Mouse (Mus musculus): Measurements from ENCODE around the gene Cysrt1.

Cysrt1 gene

DNA sequence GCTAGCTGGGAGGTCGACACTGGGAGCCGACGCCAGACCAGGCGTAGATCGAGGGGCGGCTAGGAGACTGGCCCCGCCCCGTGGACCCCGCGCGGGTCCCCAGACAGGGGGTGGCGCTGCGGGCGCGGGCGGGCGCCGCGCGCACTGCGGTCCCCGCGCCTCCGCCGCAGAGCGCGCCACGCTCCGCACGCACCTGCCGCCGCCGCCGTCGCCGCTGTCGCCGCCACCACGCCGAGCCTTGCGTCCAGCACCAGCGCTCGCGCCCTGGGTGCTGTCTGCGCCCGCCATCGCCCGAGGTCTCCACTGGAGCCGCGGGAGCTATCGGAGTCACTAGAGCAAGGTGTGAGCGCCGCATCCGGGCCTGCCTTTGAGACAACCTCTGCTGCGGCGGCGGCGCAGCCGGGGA is at the start of gene Cysrt1, which contains the start of gene Rnf208:
TSS of gene Cysrt1 (minus strand) at position 352 of the 406 bp plus-strand sequence.
TSS of gene Rnf208 (plus strand) at position 155 of the 406 bp plus-strand sequence.
- DNase-seq (ENCODE audit: low read depth), result no peak

DNA sequence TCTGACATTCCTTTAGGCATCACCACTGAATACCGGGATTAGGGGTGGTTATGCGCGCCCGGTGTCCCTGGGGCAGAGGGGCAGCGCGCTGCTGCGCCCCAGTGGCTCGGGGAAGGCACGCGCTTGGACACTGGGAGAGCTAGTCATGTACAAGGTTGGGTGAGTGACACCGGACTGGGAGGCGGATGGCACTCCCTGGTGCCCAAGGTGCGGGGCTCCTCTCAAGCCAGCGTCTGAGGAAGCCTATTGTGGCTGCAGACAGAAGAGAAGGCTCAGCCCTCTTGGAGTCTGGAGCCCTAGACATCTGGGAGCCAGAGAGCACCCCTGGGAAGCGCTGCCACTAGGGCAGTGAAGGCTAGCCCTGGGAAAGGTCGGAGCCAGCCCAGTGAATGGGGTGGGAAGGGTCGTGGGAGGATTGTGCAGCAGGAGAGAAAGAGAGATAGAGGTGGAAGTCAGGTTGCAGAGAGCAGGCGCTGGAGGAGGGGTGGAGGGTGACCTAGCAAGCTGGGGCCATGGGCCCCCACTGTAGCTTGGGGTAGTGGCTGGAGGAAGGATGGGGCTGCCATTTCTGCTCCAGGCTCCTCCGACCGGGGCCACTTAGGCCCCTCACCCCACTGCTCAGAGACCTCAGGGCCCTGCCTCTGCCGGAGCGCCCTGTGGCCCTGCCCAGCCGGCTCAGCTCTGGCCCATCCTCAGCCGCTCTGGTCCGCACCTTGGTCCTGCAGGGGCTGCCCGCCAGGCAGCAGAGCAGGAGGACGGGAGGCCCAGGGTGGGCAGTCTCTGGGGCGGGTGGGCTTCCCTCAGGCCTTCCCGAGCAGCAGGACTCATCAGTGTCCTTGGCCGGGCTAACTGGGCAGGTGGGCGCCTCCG is 49.2 kb upstream of the Cysrt1 start:
- DNase-seq (ENCODE audit: low read depth), result no peak

DNA sequence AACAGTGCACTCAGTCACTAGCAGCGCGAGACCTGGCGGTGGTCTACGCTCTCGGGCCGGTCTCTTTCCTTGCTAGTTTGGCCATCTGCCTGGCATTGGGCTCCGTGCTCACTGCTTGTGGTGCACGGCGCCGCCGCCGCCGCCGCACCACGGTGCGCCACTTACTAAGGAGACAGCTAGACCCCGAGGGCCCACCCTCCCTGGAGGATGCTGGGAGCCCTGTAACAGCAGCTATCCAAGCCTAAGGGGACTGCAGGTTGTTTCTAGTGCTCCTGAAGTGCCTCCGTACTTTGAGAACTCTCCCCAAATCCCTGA is 48.5 kb upstream of the Cysrt1 start:
- DNase-seq (ENCODE audit: low read depth), result no peak

DNA sequence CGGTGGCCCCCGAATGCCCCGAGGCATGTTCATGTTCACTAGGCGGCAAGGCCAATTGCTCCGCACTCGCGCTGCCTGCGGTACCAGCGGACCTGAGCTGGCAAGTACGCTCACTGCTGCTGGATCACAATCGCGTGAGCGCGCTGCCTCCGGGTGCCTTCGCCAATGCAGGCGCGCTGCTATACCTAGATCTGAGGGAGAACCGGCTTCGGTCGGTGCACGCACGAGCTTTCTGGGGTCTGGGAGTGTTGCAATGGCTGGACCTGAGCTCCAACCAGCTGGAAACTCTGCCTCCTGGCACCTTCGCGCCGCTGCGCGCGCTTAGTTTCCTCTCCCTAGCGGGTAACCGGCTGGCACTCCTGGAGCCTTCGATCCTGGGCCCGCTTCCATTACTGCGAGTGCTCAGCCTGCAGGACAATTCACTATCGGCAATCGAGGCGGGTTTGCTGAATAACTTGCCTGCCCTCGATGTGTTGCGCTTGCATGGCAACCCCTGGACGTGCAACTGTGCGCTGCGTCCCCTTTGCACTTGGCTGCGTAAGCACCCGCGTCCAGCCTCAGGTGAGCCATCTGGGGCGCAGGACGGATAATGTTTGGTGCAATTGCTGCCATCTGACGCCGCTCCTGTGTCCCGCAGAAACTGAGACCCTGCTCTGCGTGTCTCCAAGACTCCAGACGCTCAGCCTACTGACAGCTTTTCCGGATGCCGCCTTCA is 48.0 kb upstream of the Cysrt1 start:
- DNase-seq (ENCODE audit: low read depth), result no peak

DNA sequence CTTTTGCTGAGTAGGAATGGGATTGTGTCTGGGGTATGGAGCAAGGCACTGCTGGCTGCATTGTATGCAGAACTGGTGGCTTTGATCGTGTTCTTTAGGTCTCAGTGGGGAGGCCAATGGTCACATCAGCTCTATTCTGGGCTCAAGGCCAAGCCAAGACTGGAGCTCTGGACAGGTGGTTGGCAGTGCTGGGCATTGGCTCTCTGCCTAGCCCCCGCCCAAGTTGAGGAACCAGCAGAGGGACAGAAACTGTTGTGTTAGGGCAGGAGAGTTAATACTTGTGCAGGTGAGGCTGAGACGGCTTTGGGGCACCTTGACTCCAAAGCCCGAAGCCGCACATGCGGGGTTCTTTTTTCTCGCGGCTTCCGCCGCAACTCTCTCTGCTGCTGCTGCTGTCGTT is 47.4 kb upstream of the Cysrt1 start, which contains the start of gene Lrrc26:
TSS of gene Lrrc26 (plus strand) at position 265 of the 400 bp plus-strand sequence.
- DNase-seq (ENCODE audit: low read depth), result no peak

DNA sequence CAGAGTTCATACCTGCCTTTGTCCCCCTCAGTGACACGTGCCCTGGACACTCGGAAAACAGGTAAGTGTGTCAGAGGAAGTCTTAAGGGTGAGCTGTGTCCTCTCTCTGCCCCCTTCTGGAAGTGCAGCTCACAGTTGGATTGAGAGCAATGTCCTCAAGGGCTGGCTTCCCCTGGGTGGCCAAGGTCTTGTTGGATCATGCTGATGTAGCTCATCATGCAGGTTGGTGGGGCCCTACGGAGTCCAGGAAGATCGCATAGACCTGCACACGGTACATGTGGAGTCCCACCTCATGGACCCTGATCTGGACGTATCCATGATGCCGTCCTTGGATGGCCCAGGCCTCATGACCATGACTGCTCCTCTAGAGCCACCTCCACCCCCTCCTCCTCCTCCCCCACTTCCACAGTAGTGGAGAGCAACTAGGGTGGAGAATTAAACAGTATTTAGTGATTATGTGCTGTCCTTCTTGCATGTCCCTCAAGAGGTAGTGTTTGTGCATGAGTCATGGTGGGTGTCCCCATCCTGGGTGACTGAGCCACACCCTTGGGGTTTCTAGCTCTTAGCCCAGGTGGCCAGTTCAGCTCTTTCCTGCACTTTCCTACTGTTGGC is 46.6 kb upstream of the Cysrt1 start:
- no peak for DNase-seq (ENCODE audit: low read depth)

DNA sequence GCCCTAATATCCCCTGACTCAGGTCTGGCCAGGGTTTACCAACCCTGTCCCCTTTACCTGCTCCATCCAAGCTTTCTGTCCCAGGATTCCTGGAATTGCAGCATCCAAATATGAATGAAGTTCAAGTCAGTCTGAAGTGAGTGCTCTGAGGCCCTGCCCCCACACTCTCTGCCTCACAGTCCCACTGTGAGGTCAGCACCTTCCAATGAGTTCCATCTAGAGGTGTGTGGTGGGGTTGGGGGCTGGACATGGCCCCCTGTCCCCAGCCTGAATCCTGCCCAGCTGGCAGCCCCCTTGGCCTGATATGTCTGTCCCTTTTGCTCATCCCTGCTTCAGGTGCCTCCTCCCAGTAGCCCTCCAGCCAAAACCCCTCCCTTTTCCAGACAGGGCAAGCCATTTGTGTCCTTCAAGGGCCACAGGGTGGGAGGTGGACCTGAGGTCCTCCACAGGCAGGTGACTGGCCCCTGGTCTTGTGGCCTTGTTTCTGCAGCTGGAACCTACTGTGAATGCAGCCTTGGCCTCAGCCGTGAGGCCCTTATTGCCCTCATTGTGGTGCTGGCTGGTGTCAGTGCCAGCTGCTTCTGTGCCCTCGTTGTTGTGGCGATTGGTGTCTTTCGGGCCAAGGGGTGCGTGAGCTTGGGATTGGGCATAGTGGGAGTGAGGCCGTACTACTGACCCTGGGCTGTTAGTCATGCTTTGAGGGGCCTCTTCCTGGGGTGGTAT is 45.8 kb upstream of the Cysrt1 start, which contains the start of gene Tmem210:
TSS of gene Tmem210 (plus strand) at position 219 of the 723 bp plus-strand sequence.
- DNase-seq (ENCODE audit: low read depth), result no peak

DNA sequence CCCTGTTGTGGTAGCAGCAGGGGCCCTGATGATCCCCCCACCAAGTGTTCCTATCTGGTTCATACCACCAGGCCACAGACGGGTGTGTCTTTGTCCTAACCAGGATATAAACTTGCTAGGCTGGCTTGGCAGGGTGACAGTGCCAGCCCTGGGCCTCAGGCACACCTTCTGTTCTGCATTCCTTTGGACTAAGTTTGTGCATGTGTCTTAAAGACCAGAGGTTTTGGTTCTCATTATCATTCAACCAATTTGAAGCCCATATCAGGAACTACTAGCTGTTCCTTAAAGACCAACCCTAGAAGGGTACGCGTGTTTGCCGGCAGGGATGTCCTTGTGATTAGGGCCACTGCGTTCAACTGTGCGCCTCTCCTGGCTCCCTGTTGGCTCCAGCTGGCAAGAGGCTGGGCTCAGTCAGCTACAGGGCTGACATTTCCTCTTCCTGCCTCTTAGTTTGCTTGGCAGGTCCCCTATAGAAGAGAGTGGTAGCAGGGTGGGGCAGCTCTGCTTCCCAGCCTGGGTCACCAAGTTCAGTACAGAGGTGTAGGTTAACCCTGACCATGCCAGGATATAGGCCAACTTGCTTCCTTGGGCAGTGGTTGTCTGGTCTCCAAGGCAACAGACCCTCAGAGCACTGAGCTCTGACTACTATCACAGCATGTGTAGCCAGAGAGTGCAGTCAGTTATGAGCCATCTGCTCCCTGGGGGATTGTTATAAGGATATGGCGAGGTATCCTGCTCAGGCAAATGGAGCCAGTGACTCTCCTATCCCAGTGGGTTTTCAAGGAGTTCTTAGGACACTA is 44.8 kb upstream of the Cysrt1 start:
- DNase-seq (ENCODE audit: low read depth), result no peak

DNA sequence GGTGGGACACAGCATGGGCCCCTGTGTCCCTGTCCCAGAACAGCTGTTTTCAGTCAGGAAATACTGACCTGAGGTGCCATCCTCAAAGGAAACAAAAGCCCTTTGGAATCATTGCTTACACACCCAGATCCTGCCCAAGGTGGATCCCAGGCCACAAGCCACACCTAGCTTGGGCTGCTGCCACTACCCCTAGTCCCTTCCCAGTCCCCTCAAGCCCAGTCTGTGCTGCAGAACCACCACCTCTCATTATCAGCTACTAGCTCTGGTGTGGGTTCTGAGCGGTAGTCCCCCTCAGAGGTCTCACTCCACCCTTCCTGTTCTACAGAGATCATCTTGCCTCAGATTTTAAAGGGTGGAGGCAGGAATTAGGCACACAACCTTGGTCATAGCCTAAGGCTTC is 44.1 kb upstream of the Cysrt1 start:
- no peak for DNase-seq (ENCODE audit: low read depth)

DNA sequence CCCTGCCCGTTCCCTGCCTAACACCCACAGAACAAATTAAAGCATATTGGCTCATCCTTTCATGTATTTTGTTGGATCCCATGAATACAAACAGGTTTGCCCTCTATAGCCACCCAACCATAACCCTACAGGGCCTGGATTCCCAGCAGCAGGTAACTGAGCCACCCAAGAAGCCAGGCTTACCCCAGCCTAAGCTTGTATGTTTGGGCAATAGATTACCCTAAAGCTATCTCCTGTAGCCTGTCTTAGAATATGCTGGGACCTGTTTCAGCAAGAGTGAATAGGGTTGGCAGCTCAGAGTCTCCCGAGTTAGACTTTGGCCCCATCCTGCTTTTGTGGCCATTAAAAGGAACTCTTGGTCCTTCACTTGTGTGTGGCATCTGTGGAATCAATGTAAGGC is 43.3 kb upstream of the Cysrt1 start:
- no peak for DNase-seq (ENCODE audit: low read depth)

DNA sequence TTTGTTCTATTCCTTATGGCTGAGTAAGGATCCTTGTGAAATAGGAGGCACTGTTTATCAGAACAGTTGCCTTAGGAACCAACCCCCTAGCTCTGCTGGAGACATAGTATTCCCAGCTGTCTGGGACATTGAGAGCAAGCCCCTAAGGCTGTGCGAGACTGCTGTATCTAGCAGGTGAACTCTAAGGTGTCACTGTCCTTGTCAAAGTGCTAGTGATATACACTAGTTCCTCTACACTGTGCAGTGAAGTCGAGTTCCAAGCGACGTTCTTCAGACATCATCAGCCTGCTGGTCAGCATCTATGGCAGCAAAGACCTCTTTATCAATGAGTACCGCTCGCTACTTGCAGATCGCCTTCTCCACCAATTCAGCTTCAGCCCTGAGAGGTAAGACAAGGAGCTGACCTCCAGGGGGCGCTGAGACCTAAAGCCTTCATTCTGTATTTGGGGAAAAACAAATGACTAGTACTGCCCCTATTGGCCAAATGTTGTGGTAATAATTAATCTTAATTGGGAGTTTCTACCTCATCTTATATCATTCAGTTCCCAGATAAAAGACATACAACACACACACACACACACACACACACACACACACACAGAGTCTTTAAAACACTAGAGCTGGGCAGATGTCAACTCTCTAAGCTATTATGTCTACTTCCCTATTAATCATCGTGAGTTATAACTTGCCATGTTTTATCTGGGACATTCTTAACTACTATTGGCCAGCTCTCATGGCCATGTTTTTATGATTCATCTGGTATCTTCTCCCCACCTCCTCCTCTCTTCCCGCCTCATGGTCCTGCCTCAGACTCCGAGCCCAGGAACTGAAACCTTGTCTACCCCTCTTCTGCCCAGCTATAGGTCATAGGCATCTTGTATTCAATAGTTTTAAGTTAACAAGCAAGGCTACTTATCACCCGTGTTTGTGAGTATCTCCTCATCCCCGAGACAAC is 37.0 kb upstream of the Cysrt1 start:
- DNase-seq (ENCODE audit: low read depth), result peak; percentile 94

DNA sequence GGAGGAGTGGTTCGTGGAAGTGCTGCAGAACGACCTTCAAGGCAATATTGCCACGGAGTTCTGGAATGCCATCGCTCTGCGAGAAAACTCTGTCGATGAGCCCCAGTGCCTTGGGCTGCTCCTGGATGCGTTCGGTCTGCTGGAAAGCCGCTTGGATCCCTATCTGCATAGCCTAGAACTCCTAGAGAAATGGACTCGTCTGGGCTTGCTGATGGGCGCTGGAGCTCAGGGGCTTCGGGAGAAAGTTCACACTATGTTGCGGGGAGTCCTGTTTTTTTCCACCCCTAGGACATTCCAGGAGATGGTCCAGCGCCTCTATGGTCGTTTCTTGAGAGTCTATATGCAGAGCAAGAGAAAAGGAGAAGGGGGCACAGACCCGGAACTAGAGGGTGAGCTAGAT is 30.8 kb upstream of the Cysrt1 start:
- DNase-seq (ENCODE audit: low read depth), result no peak

DNA sequence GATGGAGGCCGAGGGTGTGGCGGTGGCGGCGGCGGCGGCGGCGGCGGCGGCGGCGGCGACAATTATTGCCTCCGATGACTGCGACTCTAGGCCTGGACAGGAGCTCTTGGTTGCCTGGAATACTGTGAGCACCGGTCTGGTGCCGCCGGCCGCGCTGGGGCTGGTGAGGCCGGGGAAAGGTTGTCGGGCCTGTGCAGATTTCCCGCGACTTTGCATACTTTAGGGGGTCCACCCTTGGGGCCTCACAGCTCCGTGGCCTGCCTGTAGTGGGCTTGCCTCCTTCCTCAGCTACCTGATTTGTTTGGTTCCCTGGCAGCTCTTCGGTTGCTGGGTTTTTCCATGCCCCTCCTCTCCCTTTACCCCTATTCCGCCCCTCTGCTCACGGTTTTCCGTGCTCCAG is 30.3 kb upstream of the Cysrt1 start:
- no peak for DNase-seq (ENCODE audit: low read depth)

DNA sequence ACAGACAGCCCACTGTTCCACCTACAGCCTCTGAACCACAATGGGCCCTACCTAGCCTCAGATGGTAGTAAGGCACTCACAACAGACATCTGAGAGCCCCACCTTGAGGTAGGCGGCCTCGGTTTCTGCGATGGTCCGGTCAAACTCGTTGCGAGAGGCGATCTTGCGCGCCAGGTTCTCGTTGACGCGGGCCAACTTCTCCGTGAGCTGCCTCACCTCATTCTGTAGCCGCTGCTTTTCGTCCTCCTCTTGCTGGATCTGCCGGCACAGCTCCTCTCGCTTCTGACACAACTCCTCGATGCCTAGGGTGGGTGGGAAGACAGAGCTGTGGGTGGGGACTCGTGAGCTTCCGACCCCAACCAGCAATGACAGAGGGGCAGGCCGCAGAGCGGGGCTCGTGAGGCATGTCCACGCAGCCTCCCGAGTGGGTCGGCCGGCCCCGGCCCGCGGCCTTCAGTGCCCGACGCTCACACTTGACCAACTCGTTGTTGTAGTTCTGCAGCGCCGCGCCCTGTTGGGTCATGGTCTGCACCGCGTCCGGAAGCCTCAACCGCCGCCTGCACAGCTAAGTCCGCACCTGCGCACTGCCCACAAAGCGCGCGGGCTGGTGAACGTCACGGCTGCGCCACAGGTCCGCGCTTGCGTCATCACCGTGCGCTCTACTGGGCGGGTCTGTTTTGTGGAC is 29.7 kb upstream of the Cysrt1 start, which contains the start of the genes Ssna1 and Anapc2:
TSS of gene Ssna1 (minus strand) at position 612 of the 685 bp plus-strand sequence.
TSS of gene Anapc2 (plus strand) at position 652 of the 685 bp plus-strand sequence.
- peak; percentile 96 for DNase-seq (ENCODE audit: low read depth)

DNA sequence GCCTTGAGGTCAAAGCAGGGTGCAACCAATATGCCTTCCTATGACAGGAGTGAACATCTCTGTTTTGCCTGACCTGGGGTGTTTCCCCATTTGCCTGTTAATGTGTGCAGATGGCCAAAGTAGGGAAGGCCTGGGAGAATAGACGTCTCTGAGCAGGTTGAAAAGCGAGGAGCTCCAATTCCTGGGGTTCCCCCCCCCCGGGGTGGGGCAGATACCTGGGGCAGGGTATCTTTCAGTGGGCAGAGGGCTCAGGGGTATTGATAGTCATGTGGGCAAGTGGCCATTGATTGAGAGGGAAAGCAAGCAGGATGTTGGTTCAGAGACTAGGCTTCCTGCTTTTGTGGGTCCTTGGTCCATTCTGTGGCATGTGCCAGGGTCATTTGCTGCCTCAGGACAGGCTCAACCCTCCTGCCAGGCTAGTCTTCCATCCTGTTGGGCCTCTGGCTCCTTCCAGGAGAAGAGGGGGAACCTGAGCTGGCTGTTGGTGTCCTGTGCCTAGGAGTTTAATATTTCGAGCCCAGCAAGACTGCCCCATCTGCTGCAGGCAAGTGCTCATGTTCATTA is 25.6 kb upstream of the Cysrt1 start:
- no peak for DNase-seq (ENCODE audit: low read depth)

DNA sequence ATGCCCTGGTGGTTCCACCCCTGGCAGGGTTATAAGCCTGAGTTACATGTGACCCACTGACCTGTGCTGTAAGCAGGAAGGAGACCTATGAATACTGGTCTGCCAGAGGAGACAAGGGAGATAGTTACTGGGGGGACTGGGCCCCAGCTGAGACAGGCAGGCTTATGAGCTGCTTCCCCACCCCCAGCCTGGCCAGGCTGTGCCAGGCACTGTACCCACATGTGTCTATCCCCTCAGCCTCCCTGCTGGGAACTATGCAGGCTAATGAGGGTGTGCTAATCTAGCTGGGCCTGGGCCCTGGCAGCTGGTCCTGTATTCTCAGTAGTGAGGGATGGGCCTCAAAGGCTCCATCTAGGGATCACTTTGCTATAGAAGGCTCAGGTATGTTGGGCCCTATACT is 25.0 kb upstream of the Cysrt1 start:
- DNase-seq (ENCODE audit: low read depth), result no peak

DNA sequence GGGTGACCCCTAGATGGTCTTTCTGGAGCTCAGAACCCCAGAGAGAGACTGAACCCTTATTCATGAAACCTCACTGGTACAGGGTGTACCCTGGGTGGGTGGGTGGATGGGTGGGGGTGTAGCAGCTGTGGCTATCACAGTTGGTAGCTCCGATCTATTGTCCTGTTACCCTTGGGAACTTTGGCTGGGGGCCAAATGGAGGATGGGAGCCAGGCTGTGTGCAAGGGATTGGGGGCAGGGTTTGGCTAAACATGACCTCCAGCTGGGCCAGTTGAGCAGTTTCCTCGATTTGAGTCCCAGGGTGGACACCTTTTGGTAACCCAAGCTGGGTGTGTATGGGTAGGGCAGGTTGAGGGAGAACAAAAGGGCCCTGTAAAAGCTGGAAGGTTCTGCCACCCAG is 24.5 kb upstream of the Cysrt1 start:
- no peak for DNase-seq (ENCODE audit: low read depth)

DNA sequence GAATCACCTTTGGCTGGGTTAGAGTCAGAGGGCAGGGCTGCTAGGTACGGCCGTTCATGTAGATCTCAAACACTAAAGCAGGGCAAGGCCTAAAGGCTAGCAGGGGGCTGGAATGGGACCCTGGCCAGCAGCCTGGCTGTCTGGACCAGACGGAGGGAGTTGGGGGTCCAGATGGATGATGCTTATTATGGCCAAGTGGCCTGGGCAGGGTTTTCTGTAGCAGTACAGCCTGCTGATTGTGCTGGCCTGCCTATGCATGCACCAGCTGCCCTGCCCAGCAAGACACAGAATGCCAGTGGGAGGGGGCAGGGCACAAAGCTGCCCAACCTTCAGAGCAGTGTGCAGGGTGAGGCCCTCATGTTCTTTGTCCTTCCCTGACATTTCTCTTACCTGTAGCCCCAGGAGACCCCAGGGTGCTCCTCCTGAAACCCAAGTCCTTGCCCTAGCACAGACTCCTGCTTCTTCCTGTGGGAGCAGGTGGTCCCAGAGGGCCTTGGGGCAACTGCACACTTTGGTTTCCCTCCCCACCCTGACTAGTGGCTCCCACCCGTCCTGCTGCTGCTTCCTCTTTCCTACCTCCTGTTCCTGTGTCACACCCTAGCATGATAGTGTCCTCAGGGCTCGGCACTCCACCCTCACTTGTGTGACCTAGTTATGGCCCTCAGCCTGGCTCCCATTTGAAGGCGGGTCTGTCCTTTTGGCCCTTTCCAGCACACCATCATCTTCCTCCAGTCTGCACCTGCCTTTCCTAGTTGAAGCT is 23.8 kb upstream of the Cysrt1 start:
- no peak for DNase-seq (ENCODE audit: low read depth)
